Mouse (Mus musculus): Measurements from ENCODE around the gene Cnp.

Cnp gene

DNA sequence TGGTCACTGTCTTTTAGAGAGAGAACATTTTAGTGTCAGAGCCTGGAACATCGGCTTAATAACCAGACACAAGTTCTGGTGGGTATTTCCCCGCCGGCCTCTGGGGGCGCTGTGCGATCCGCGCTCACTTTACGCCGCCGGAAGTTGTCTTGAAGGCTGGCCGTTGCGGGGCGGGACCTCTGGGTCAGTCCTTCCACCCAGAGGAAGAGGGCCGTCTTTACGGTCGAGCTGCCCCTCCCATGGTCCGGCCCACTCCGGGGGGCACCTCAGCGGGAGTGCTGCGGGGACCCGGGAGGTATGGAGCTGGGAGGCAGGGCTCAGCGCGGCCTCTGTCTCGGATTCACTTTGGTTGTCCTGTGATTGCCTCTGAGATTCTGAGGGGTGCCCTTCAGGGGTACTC is 48.0 kb downstream of the Cnp start:
- peak; percentile 91 for DNase-seq (ENCODE audit: low spot score)

- DNase-seq (ENCODE audit: low spot score) = peak; percentile 50
Observed at GRCm38 (mm10) chr11:100623867-100624266, 49.2 kb downstream of the Cnp start.

- DNase-seq (ENCODE audit: low spot score) = no peak
Observed at GRCm38 (mm10) chr11:100625754-100626700, 51.3 kb downstream of the Cnp start.

DNA sequence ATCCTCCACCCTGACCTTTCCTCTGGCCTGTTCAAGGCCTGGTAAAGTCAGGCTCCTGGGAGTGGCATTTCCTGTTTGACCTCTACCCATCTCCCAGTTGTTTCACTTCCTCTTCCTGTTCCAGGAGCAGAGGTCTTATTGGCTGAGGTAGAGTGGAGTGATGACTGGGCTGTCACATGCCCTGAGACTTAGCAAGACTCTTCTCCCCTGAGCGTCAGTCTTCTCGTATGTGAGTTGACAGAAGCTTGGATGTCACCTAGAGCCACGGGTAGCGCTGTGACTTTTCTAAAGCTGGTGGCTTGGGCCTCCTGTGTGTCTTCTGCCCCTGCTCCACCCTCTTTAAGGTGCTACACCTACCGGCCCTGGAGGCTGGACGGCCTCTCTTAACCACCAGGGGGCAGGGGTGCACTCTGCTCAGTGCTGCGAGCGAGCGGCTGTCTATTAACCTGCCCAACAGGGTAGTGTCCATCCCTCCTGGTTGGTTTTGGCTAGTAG is 52.0 kb downstream of the Cnp start:
- peak; percentile 61 for DNase-seq (ENCODE audit: low spot score)

DNA sequence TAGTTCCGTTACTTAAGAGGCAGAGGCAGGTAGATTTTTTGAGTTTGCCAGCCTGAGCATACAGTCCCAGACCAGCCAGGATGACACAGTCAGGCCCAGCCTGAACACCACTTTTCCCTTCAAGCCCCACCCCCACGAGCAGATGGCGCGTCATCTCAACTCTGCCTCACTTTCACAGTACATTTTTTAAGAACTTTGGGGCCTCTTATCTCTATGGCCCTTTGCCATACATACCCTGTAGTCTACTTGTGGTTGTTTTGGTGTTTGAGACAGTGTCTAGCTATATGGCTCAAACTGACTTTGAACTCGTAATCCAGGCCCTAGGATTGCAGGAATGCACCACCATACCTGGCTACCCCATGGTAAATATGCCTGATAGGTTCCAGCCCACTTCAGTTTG is 53.4 kb downstream of the Cnp start:
- no peak for DNase-seq (ENCODE audit: low spot score)

DNA sequence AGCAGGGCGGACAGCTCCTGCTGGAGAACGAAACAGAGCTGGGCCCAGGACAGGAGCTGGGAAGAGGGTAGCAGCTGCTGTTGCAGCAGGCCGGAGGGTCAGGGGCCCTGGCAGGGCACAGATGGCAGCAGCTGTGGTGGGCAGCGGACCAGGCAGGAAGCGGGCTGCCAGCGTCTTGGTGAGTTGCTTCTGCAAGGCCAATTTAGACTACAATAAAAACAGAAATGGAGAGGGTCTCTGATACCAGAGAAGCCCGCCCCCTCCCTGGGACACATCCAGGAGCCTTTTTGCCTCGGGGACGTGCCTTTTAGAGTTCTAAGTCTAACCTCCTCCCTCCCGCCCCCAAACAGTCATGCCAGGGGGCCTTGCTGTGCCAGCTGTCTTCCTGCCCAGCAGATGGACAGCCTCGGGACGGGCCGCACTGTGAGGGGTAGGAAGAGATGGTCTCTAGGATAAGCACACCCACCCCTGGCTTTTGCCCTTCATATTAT is 54.2 kb downstream of the Cnp start:
- DNase-seq (ENCODE audit: low spot score) = no peak

- no peak for DNase-seq (ENCODE audit: low spot score)
Observed at GRCm38 (mm10) chr11:100634530-100634929, 59.8 kb downstream of the Cnp start.

- DNase-seq (ENCODE audit: low spot score) = no peak
Observed at GRCm38 (mm10) chr11:100640159-100640906, 65.6 kb downstream of the Cnp start.

All from spleen, adult 12 weeks (tissue).